Mouse (Mus musculus): ENCODE measurements at regions not wholly inside any gene's neighbourhood (a gene's known extent, or its start where the extent isn't known, plus 50 kb on each side); places are given as distances from the start of the nearest gene placed in this dataset.

GRCm38 (mm10) chr3:57074516-57074915 lies 227.3 kb downstream of the Tm4sf1 start:
- no peak for TF ChIP-seq POLR2A (IDR thresholded peaks at IDR 0.05; ENCODE audit: insufficient read depth, low read length)
- TF ChIP-seq CTCF (IDR thresholded peaks at IDR 0.05; ENCODE audit: low read depth, low read length), result no peak
- TF ChIP-seq EP300 (IDR thresholded peaks at IDR 0.05; ENCODE audit: insufficient read depth, low read depth, low read length), result no peak

Measured in ES-Bruce4 (cell line).